Mouse (Mus musculus) inflammation-experienced regulatory T-cells, adult 16 weeks (primary cell): Measurements from ENCODE around the gene Klrc1. TPM values are rescaled to one million over a fixed set of nuclear protein-coding genes. Genes with fewer than 3 reads are reported as not detected.

Experiments
- polyA plus RNA-seq: library from polyadenylated mRNA; unstranded; fragments of 100-300 nt; shearing (Covaris generic); gene quantifications from one replicate; pipeline ENCODE4 v1.2.1, GENCODE M21; 2017

The Klrc1 gene
- polyA plus RNA-seq: 0.71 TPM

GRCm38 (mm10) chr6:129678873-129679272 lies at the start of gene Klrc1:
TSS of gene Klrc1 (minus strand) at chr6:129678973.

GRCm38 (mm10) chr6:129717032-129717431 lies 38.3 kb upstream of the Klrc1 start, which contains the start of gene Klri1:
TSS of gene Klri1 (minus strand) at chr6:129717132.

DNA sequence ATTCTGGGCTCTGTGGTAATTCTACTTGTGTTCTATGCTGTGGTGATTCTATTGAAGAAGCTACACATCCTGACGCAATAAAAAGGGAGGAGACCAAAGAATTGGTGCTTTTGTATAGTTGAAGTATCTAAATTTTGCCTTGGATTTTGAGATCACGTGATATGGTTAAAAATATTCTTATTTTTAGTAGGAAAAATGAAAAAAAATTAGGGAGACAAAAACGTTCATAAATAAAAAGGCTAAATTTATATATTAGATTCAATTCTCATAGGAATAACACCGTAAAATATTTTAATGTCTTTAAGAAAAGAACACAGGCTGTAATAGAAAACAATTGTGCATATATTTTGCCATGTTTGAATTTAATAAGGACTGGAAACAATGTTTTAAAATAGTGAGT lies 18.2 kb downstream of the Klrc1 start, which contains the start of gene Klrc2:
Gene Klrc2, minus strand, starts transcription at position 101 of the 400 bp plus-strand sequence.

GRCm38 (mm10) chr6:129643237-129643636 lies 35.5 kb downstream of the Klrc1 start, which contains the start of gene Klrc3:
TSS of gene Klrc3 (minus strand) at chr6:129643337.

GRCm38 (mm10) chr6:129623735-129624134 lies 55.0 kb downstream of the Klrc1 start, which contains the start of gene Klrk1:
TSS of gene Klrk1 (minus strand) at chr6:129623864.

Other genes starting within 250 kb of the Klrc1 start
- not detected for gene Clec1a, start 227.0 kb downstream of the Klrc1 start, polyA plus RNA-seq
- gene Olr1, start 171.8 kb downstream of the Klrc1 start, polyA plus RNA-seq: 0.11 TPM
- gene Tmem52b, start 166.4 kb downstream of the Klrc1 start, polyA plus RNA-seq: not detected
- 29.5 TPM for gene Gabarapl1, start 145.8 kb downstream of the Klrc1 start, polyA plus RNA-seq
- gene Klre1, start 101.1 kb downstream of the Klrc1 start, polyA plus RNA-seq: not detected
- 1.7 TPM for gene Klrd1, start 87.2 kb downstream of the Klrc1 start, polyA plus RNA-seq
- gene Klrk1, start 55.1 kb downstream of the Klrc1 start, polyA plus RNA-seq: 1.8 TPM
- not detected for gene Klrc3, start 35.6 kb downstream of the Klrc1 start, polyA plus RNA-seq
- 0.21 TPM for gene Klrc2, start 18.3 kb downstream of the Klrc1 start, polyA plus RNA-seq
- not detected for gene Klri1, start 38.2 kb upstream of the Klrc1 start, polyA plus RNA-seq
- gene Klri2, start 61.5 kb upstream of the Klrc1 start, polyA plus RNA-seq: not detected
- gene Gm156, start 105.3 kb upstream of the Klrc1 start, polyA plus RNA-seq: not detected
- gene Gm17631, start 183.7 kb upstream of the Klrc1 start, polyA plus RNA-seq: not detected
- not detected for gene Klra17, start 197.7 kb upstream of the Klrc1 start, polyA plus RNA-seq
- gene Klra5, start 238.7 kb upstream of the Klrc1 start, polyA plus RNA-seq: not detected